Mouse (Mus musculus): ENCODE measurements around the gene Slc11a2.
"Not testable (repeated sequence)": the region's sequence is repeated elsewhere in the genome, so short reads cannot be mapped to it uniquely, and the experiment has no call there.

Slc11a2 gene

DNA sequence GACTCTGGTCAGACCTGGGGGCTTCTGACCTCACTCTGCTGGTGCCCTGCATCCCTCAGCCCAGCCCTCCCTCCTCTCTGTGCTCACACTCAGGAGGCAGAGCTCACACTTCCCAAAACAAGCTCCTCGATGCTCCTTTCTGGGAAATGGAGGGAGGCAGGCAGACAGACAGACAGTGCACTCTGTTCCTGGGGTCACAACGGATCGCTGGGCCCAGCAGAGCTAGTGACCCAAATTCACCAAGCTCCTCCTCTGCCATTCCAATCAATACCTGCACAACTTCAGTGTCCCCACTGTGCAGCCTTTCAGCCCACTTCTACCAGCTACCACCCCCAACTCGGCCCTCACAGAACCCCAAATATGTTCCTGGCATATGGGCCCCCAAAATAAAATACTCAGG is 23.1 kb downstream of the Slc11a2 start:
- DNase-seq = no peak

DNA sequence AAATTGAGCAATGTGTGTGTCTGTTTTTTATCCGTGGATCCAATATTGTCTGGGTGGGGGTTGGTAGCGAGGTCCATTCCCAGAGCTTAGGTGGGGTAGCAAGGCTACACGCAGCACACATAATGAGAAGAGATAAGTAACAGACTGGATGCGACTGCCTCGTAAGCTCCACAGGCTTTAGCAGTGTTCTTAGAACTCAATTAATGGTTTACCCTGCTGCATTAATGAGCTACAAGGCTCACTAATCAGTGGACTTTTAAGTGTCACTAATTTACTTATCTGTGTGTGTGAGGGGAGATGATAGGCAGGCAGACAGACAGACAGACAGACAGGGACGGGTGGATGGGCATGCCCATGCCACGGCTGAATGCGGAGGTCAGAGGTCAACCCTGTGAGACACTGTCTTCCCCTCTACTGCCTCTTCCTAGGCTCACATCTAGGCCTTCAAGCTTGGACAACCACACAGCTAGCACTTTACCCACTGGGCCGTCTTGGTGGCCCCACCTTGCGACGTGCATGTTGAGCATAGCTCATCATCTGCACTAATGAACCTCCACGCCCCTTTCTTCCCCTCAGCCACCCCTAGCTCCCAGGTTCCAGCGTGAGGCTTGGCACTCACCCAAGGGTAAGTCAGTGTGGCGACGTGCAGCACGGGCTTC is 24.2 kb downstream of the Slc11a2 start:
- DNase-seq = no peak

GRCm38 (mm10) chr15:100395561-100395960 is 29.3 kb downstream of the Slc11a2 start:
- DNase-seq = no peak

- DNase-seq = no peak
These were observed 31.9 kb downstream of the Slc11a2 start for GRCm38 (mm10) chr15:100393016-100393415.

DNA sequence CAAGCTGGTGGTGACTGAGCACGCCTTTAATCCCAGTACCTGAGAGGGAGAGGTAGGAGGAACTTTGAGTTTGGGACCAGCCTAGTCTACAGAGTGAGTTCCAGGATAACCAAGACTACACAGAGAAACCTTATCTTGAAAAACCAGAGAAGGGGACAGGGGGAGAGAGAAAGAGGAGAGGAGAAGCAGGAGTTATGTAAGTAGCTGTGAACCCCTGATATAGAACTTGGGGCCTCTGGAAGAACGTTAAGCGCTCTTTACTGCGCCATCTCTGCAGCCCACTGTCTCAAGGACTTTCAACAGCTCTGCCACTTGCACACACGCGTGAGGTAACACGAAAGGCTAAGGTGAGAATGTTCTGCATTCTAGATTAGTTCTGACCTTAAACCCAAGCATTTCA is 33.3 kb downstream of the Slc11a2 start:
- DNase-seq = no peak

DNA sequence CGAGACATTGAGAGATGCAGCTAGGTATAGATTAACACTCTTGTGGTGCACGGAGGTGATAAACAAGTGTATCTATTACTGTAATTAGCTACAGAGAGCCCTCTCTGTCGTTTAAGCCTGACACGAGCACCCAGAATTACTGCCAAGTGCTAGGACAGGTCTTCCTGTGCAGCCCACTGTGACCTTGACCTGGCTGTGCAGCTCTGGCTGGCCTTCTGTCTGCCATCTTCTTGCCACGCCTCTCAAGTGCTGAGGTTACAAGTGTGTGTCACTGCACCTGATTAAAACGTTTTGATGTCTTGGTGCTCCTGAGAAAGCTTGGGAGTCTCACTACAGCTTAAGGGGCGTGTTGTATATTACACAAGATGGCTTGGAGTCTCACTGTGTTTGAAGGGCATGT is 33.8 kb downstream of the Slc11a2 start:
- no peak for DNase-seq

- no peak for DNase-seq
These were observed 36.0 kb downstream of the Slc11a2 start for GRCm38 (mm10) chr15:100388886-100389285.

GRCm38 (mm10) chr15:100388224-100388835 is 36.5 kb downstream of the Slc11a2 start:
- DNase-seq = no peak

GRCm38 (mm10) chr15:100387544-100388223 is 37.2 kb downstream of the Slc11a2 start:
- DNase-seq = no peak

- DNase-seq = no peak
These were observed 39.2 kb downstream of the Slc11a2 start for GRCm38 (mm10) chr15:100385705-100386104.

DNA sequence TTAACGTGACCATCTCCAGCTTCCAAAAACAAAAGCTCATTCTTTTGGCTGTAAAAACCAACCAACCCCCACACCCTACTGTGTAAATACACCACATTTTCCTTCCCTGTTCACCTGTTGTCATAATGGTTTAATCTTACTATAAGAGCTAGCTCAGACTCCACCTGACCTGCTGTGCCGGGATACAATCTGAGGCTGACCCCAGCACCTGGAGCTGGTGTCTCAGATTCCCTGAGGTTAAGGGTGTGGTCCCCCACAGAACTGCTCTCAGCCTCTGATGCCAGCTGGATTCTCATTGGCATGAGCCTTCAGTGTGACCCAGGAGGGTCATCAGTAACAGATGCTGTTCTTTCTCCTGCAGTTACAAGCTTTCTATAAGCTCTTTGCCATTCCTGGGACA is 44.8 kb downstream of the Slc11a2 start:
- DNase-seq = no peak

DNA sequence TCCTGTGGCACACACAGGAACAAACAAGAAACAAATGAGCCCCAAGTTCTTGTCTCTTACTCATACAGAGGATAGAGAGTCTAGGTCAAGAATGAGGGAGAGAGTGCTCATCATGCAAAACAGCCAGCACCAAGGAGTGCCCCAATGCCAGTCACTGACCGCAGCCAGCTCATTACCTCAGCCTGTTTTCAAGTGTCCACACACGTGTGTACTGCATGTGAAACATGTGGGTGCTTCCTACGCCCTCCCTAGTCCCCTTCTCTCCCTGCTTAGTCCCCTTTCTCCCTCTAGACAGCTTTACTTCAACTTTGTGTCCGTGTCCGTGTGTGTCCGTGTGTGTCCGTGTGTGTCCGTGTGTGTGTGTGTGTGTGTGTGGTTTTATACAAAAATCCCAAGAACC is 45.2 kb downstream of the Slc11a2 start:
- no peak for DNase-seq

DNA sequence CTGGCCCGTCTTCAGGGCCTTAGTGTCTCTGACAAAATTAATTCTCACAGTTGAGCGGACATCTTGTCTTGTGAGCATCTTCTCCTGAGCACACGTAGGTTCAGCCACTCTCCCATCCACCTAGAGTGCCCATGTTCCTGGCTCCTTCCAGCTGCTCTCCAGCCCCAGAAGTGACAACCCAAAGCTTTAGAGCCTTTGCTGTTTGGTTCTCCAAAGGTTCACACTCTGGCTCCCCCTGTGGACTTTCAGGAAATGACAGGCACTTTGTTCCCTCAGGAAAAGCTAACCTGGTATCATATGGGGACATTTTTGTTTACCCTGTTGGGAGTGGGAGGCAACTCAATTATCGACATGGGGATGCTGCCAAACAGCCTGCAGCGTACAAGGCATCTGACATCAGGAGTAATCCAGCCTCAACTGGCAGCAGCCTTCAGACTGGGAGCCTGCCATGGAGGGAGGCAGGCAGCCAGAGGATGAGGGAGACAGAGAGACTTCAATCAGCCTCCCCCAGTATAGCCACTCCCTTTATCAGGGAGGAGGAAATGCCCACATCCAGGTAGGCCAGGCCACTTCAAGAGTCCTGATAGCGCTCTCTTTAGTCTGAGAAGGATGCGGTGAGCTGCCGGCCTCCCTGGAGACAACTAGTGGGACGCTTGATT is 46.9 kb downstream of the Slc11a2 start:
- not testable (repeated sequence) for DNase-seq

DNA sequence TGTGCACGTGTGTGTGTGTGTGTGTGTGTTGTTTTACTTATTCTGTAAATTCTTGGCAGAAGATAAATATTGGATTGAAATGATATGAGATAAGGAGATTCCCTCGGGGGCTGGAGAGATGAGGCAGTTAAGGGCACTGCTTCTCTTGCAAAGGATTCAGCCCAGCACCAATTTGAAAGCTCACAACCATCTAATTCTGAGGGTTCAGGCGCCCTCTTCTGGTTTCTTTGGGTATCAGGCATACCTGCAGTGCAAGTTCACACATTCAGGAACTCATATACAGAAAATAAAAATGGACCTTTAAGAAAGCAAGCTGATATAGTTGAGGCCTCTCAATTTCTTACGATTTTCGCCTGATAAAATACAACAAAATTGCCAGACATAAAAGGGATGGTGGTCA is 49.8 kb downstream of the Slc11a2 start:
- DNase-seq = peak; percentile 16

- DNase-seq = no peak
These were observed 57.8 kb downstream of the Slc11a2 start for GRCm38 (mm10) chr15:100367119-100367518.

DNA sequence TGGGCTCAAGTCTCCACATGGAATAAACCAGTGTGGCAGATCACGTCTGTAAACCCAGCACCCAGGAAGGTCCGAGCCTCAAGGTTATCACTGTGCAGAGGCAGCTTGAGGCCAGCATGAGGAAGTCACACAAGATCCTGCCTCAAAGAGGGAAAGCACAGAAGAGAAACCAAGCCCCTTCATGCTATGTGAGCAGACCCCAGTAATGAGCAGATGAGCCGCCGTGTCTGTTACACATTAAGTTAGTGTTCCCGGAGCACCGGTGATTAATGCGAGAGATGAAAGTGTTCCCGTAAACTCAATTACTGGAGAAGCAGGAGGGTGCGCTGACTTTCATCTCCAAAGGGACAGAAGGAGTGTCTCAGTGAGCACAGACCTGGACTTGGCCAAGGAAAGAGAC is 58.9 kb downstream of the Slc11a2 start:
- DNase-seq = not testable (repeated sequence)

DNA sequence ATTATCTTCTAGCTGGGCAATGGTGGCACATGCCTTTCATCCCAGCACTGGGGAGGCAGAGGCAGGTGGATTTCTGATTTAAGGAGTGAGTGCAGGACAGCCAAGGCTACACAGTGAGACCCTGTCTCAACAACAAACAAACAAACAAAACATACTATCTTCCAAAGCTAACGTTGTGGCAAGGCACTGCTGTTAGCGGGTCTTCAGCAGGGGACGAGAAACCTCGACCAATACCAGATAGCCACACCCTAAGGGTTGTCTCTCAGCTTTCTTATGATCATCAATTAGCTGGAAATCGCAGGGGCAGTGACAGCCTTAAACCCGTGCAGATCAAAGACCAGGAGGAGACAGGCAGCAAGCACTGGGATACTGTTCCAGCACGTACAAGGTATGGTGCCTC is 60.6 kb downstream of the Slc11a2 start, which contains the start of gene Higd1c:
Gene Higd1c, plus strand, starts transcription at position 301 of the 400 bp plus-strand sequence.
- no peak for DNase-seq

- DNase-seq = no peak
These were observed 69.0 kb downstream of the Slc11a2 start for GRCm38 (mm10) chr15:100355876-100356275.

DNA sequence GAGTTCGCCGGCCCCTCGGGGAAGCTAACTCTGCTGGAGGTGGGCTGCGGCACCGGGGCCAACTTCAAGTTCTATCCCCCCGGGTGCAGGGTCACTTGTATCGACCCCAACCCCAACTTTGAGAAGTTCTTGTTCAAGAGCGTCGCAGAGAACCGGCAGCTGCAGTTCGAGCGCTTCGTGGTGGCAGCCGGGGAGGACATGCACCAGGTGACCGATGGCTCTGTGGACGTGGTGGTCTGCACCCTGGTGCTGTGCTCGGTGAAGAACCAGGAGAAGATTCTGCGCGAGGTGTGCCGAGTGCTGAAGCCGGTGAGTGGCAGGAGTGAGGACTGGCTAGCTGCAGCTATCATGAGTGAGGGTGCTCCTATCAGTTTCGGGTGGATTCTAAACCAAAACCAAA is 71.5 kb downstream of the Slc11a2 start:
- DNase-seq = not testable (repeated sequence)

GRCm38 (mm10) chr15:100352711-100353250 is 72.1 kb downstream of the Slc11a2 start, which contains the start of the genes Methig1 and Mettl7a2:
Gene Methig1 (plus strand): TSS chr15:100353149.
Gene Mettl7a2 (plus strand): TSS chr15:100353200.
- DNase-seq = no peak

- no peak for DNase-seq
These were observed 73.3 kb downstream of the Slc11a2 start for GRCm38 (mm10) chr15:100351501-100352060.

DNA sequence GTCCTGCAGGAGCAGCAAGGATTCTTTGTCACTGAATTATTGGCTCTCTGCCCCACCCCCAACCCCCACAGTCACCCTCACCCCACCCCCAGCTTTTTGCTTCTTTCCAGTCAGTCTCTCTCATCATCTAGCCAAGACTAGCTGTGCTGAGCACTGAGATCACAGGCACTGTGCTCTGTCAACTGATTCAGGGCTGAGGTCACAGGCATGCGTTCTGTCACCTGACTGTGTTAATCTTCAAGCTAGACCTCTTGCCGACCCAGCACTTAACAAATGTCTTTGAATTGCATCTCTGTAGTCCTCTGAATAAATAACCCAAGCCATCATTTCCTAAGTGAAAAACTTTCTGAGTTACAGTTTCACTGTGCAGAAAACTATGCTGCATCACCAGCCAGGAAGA is 75.4 kb downstream of the Slc11a2 start:
- no peak for DNase-seq

DNA sequence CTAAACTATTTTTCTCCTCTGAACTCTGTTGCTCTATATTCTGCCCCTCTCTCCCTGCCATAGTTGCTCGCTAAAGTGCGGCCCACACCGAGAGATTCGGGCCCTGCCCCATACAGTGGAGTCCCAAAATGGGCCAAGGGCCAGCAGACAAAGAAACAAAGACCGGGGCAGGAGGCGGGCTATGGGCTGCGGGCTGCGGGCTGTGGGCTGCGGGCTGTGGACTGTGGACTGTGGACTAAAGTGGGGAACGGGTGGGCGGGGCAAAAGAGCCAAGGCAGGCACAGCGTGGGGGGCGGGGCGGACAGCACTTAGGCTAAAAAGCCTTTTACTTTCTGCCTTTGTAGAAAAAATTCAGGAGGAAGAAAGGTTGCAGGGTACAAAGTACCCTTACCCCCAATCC is 78.1 kb downstream of the Slc11a2 start:
- no peak for DNase-seq
